Mouse (Mus musculus): ENCODE measurements around the gene Fbxo48. TPM values are rescaled to one million over a fixed set of nuclear protein-coding genes. Genes with fewer than 3 reads are reported as not detected.

Gene Fbxo48
- polyA plus RNA-seq, 1 experiment from 2014 or later, result 0.66 TPM

- no peaks in the 10 kb centered on the region for H3K9me3 ChIP-seq
- H3K36me3 ChIP-seq, result peaks cover 7% of the 10 kb centered on the region; the same call in 1 of the 2 replicates
- 94% methylated on average over 5 of the region's 5 CpGs for WGBS
- ATAC-seq (ENCODE audit: low FRiP score), result no peak
- no peak overlapping the region for H3K9ac ChIP-seq
- H3K4me1 ChIP-seq (replicated peaks), result no peaks in the 10 kb centered on the region
- H3K4me2 ChIP-seq, result no peak overlapping the region
- H3K27me3 ChIP-seq, result no peaks in the 10 kb centered on the region
- H3K4me3 ChIP-seq, result no peak overlapping the region
- H3K27ac ChIP-seq, result no peak overlapping the region
Observed at GRCm38 (mm10) chr11:16978161-16978707, 27.1 kb downstream of the Fbxo48 start.

GRCm38 (mm10) chr11:16986550-16987187 is 35.5 kb downstream of the Fbxo48 start:
- Histone ChIP-seq H3K4me3 (no peak overlapping the region), H3K4me1 (replicated peaks) (no peaks in the 10 kb centered on the region), H3K4me2 (no peak overlapping the region), H3K27me3 (no peaks in the 10 kb centered on the region), H3K36me3 (peaks cover under 1% of the 10 kb centered on the region; the same call in 1 of the 2 replicates), H3K9me3 (no peaks in the 10 kb centered on the region), H3K27ac (no peak overlapping the region), H3K9ac (no peak overlapping the region)
- 89% methylated on average over 7 of the region's 7 CpGs for WGBS
- ATAC-seq (ENCODE audit: low FRiP score), result no peak

DNA sequence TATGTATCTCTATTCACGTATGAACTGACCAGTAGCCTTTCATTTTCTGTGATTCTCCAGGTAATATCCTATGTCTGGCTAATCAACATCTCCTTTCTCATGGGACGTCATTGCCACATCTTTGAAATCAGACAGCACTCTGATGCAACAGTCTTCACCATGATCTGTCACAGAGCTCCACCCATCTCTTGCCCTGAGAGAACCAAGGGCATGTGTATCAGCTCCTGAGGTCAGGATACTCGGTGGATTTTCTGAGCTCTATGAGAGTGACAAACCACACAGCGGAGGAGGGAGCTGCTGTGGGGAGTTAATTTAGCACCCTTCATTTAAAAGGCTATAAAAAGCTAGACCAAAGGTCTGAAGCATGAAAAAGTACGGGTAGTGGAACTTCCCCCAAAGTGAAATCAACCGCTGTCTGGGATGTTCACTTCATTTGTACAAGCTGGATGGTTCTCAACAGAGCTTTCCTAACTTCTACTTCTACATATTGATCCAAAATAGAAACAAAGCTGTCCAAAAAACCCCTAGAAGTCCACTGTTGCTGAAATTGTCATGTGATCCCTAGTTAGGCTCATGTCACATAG is 36.7 kb downstream of the Fbxo48 start:
- Histone ChIP-seq H3K27me3 (no peaks in the 10 kb centered on the region), H3K27ac (no peak overlapping the region), H3K4me2 (no peak overlapping the region), H3K36me3 (no peaks in the 10 kb centered on the region), H3K4me3 (no peak overlapping the region), H3K9me3 (no peaks in the 10 kb centered on the region), H3K9ac (no peak overlapping the region), H3K4me1 (replicated peaks) (no peaks in the 10 kb centered on the region)
- 90% methylated on average over 6 of the region's 6 CpGs for WGBS
- ATAC-seq (ENCODE audit: low FRiP score), result no peak

DNA sequence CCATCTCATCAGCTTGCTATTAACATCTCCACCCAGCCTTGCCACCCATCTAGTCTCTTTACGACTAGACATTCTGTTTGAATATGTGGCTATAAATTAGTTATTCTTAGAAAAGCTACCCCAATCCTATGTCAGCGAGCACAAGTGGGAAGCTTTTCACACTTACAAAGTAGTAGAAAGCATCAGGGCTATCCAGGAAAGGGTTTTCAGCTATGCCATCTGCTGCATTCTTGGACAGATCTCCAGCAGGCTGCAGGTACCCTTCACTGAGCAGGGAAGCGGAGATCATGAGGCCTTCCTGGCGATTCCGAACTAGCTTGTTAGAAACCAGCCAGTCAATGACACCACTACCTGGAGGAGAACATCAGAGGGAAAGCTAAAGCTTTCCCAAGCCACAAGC is 38.7 kb downstream of the Fbxo48 start:
- no peak overlapping the region for H3K9ac ChIP-seq
- 92% methylated on average over 5 of the region's 5 CpGs for whole genome bisulfite sequencing
- H3K36me3 ChIP-seq, result no peaks in the 10 kb centered on the region
- no peak overlapping the region for H3K4me2 ChIP-seq
- H3K9me3 ChIP-seq, result no peaks in the 10 kb centered on the region
- H3K4me3 ChIP-seq, result no peak overlapping the region
- no peak for ATAC-seq (ENCODE audit: low FRiP score)
- no peak overlapping the region for H3K27ac ChIP-seq
- H3K4me1 ChIP-seq (replicated peaks), result no peaks in the 10 kb centered on the region
- no peaks in the 10 kb centered on the region for H3K27me3 ChIP-seq

DNA sequence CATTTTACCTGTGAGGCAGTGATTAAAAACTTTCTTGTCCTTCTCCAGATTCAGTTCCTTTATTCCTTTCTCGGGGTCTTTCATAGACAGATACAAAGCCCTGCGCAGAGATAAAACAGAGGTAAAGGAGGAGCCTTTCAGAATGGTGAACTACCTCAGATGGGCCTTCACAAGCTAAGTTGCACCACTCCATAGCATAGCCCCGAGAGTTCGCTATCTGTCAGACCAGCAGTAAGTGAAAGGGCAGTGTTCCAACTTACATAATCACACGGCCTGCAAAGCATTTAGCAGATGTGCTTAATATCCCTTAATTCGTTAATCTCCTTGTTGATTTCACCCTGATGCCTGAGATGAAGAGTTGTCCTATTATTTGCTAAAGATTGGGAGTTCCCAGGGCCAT is 41.7 kb downstream of the Fbxo48 start:
- Histone ChIP-seq H3K36me3 (no peaks in the 10 kb centered on the region), H3K4me2 (no peak overlapping the region), H3K4me1 (replicated peaks) (no peaks in the 10 kb centered on the region), H3K27ac (no peak overlapping the region), H3K4me3 (no peak overlapping the region), H3K9ac (no peak overlapping the region), H3K27me3 (no peaks in the 10 kb centered on the region), H3K9me3 (no peaks in the 10 kb centered on the region)
- ATAC-seq (ENCODE audit: low FRiP score), result no peak
- 88% methylated on average over 6 of the region's 6 CpGs for WGBS

DNA sequence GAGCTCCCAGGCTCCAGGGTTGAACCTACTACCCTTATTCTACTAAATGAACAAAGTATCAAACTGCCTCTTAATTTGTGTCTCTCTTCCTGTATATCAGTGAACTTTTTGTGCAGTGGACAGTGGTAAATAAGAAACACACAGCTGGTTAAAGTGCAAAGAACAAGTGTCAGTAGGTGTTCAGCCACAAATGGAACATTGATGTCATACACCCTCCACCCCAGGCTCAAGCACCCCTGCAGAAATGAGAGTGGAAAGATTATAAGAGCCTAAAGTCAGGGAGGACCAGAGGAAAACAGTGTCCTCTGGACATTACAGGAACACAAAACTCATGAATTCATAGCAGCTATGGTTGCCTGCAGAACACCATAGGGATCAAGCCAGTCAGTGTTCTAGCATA is 45.6 kb downstream of the Fbxo48 start:
- no peaks in the 10 kb centered on the region for H3K27me3 ChIP-seq
- no peak for ATAC-seq (ENCODE audit: low FRiP score)
- H3K4me3 ChIP-seq, result no peak overlapping the region
- no peaks in the 10 kb centered on the region for H3K9me3 ChIP-seq
- no peaks in the 10 kb centered on the region for H3K36me3 ChIP-seq
- no peak overlapping the region for H3K27ac ChIP-seq
- H3K4me1 ChIP-seq (replicated peaks), result no peaks in the 10 kb centered on the region
- H3K4me2 ChIP-seq, result no peak overlapping the region
- H3K9ac ChIP-seq, result no peak overlapping the region

- Histone ChIP-seq H3K27me3 (no peaks in the 10 kb centered on the region), H3K9ac (no peak overlapping the region), H3K4me1 (replicated peaks) (no peaks in the 10 kb centered on the region), H3K4me3 (no peak overlapping the region), H3K9me3 (no peaks in the 10 kb centered on the region), H3K4me2 (no peak overlapping the region), H3K36me3 (no peaks in the 10 kb centered on the region), H3K27ac (no peak overlapping the region)
- no peak for ATAC-seq (ENCODE audit: low FRiP score)
Observed at GRCm38 (mm10) chr11:16997465-16997864, 46.3 kb downstream of the Fbxo48 start.

GRCm38 (mm10) chr11:16999387-16999786 is 48.2 kb downstream of the Fbxo48 start:
- WGBS, result 96% methylated on average over 4 of the region's 4 CpGs
- no peak overlapping the region for H3K9ac ChIP-seq
- no peak overlapping the region for H3K27ac ChIP-seq
- H3K9me3 ChIP-seq, result no peaks in the 10 kb centered on the region
- no peaks in the 10 kb centered on the region for H3K36me3 ChIP-seq
- ATAC-seq (ENCODE audit: low FRiP score), result no peak
- H3K4me1 ChIP-seq (replicated peaks), result no peaks in the 10 kb centered on the region
- no peak overlapping the region for H3K4me3 ChIP-seq
- H3K4me2 ChIP-seq, result no peak overlapping the region
- H3K27me3 ChIP-seq, result no peaks in the 10 kb centered on the region

GRCm38 (mm10) chr11:16999933-17000332 is 48.8 kb downstream of the Fbxo48 start:
- Histone ChIP-seq H3K4me3 (no peak overlapping the region), H3K4me2 (no peak overlapping the region), H3K9me3 (no peaks in the 10 kb centered on the region), H3K9ac (no peak overlapping the region), H3K27ac (no peak overlapping the region), H3K36me3 (no peaks in the 10 kb centered on the region), H3K27me3 (no peaks in the 10 kb centered on the region), H3K4me1 (replicated peaks) (no peaks in the 10 kb centered on the region)
- ATAC-seq (ENCODE audit: low FRiP score), result no peak

GRCm38 (mm10) chr11:17000353-17001334 is 49.5 kb downstream of the Fbxo48 start:
- Histone ChIP-seq H3K4me1 (replicated peaks) (no peaks in the 10 kb centered on the region), H3K9ac (no peak overlapping the region), H3K36me3 (no peaks in the 10 kb centered on the region), H3K4me3 (no peak overlapping the region), H3K27me3 (no peaks in the 10 kb centered on the region), H3K4me2 (no peak overlapping the region), H3K27ac (no peak overlapping the region), H3K9me3 (no peaks in the 10 kb centered on the region)
- no peak for ATAC-seq (ENCODE audit: low FRiP score)
- 85% methylated on average over 9 of the region's 9 CpGs for WGBS

- no peak overlapping the region for H3K4me3 ChIP-seq
- no peaks in the 10 kb centered on the region for H3K9me3 ChIP-seq
- no peaks in the 10 kb centered on the region for H3K36me3 ChIP-seq
- no peak for ATAC-seq (ENCODE audit: low FRiP score)
- WGBS, result 92% methylated on average over 7 of the region's 7 CpGs
- H3K4me1 ChIP-seq (replicated peaks), result no peaks in the 10 kb centered on the region
- H3K9ac ChIP-seq, result no peak overlapping the region
- no peak overlapping the region for H3K4me2 ChIP-seq
- H3K27me3 ChIP-seq, result no peaks in the 10 kb centered on the region
- no peak overlapping the region for H3K27ac ChIP-seq
Observed at GRCm38 (mm10) chr11:17002739-17003373, 51.7 kb downstream of the Fbxo48 start.

- no peaks in the 10 kb centered on the region for H3K27me3 ChIP-seq
- no peaks in the 10 kb centered on the region for H3K36me3 ChIP-seq
- no peaks in the 10 kb centered on the region for H3K9me3 ChIP-seq
- no peak overlapping the region for H3K9ac ChIP-seq
- no peak overlapping the region for H3K27ac ChIP-seq
- no peak overlapping the region for H3K4me2 ChIP-seq
- no peak for ATAC-seq (ENCODE audit: low FRiP score)
- no peak overlapping the region for H3K4me3 ChIP-seq
- 81% methylated on average over 3 of the region's 3 CpGs for WGBS
- no peaks in the 10 kb centered on the region for H3K4me1 ChIP-seq (replicated peaks)
Observed at GRCm38 (mm10) chr11:17003757-17004156, 52.6 kb downstream of the Fbxo48 start.

Measured in hindbrain, embryonic 13.5 days (tissue).